Mouse (Mus musculus) c-Kit-positive CD71-positive TER-119-negative erythroid progenitor cells, embryonic 14.5 days (primary cell): ENCODE measurements around the gene Sumo3.

Experiments
- DNase-seq: peaks from one replicate; pipeline ENCODE4 v3.0.0-alpha.2; 2013; ENCODE audit warnings: low read depth

The Sumo3 gene

GRCm38 (mm10) chr10:77626036-77626435 is 20.1 kb downstream of the Sumo3 start:
- DNase-seq: no peak

GRCm38 (mm10) chr10:77626591-77626990 is 20.7 kb downstream of the Sumo3 start:
- DNase-seq: no peak

- DNase-seq: peak; percentile 83
These were observed 21.6 kb downstream of the Sumo3 start for GRCm38 (mm10) chr10:77627497-77627896.

- DNase-seq: no peak
These were observed 23.3 kb downstream of the Sumo3 start for GRCm38 (mm10) chr10:77629163-77629562.

- DNase-seq: no peak
These were observed 24.1 kb downstream of the Sumo3 start for GRCm38 (mm10) chr10:77629970-77630369.

- DNase-seq: no peak
These were observed 28.1 kb downstream of the Sumo3 start for GRCm38 (mm10) chr10:77634016-77634415.

GRCm38 (mm10) chr10:77634452-77635231 is 28.7 kb downstream of the Sumo3 start:
- no peak for DNase-seq

GRCm38 (mm10) chr10:77636234-77636922 is 30.5 kb downstream of the Sumo3 start:
- no peak for DNase-seq

GRCm38 (mm10) chr10:77638956-77639355 is 33.1 kb downstream of the Sumo3 start:
- no peak for DNase-seq

GRCm38 (mm10) chr10:77643160-77643559 is 37.3 kb downstream of the Sumo3 start:
- no peak for DNase-seq

GRCm38 (mm10) chr10:77645571-77645970 is 39.7 kb downstream of the Sumo3 start:
- DNase-seq: no peak

- no peak for DNase-seq
These were observed 41.6 kb downstream of the Sumo3 start for GRCm38 (mm10) chr10:77647461-77647860.

GRCm38 (mm10) chr10:77647901-77648300 is 42.0 kb downstream of the Sumo3 start:
- no peak for DNase-seq

- DNase-seq: no peak
These were observed 46.1 kb downstream of the Sumo3 start for GRCm38 (mm10) chr10:77652046-77652445.

- no peak for DNase-seq
These were observed 52.5 kb downstream of the Sumo3 start for GRCm38 (mm10) chr10:77658286-77658994.

GRCm38 (mm10) chr10:77663949-77664665 is 58.2 kb downstream of the Sumo3 start:
- no peak for DNase-seq

GRCm38 (mm10) chr10:77666342-77666741 is 60.4 kb downstream of the Sumo3 start:
- DNase-seq: no peak

GRCm38 (mm10) chr10:77667402-77667801 is 61.5 kb downstream of the Sumo3 start:
- DNase-seq: no peak
